Mouse (Mus musculus) olfactory bulb, adult 2 months (tissue): Measurements from ENCODE around the gene Ergic2. TPM values are rescaled to one million over a fixed set of nuclear protein-coding genes. Genes with fewer than 3 reads are reported as not detected.
A peak's percentile ranks its signal among the peaks of the same experiment; 100 is the strongest.

Experiments used
- H3K27ac ChIP-seq: fragments of 200-500 bp; 2 replicates; pipeline ENCODE4 v1.5.1; 2012; ENCODE audit warnings: low read depth, low read length; ENCODE audit not compliant: insufficient read depth
- H3K4me1 ChIP-seq: fragments of 200-500 bp; 2 replicates; pipeline ENCODE4 v1.6.1; 2012; ENCODE audit warnings: low read length; ENCODE audit not compliant: control insufficient read depth, insufficient read depth
- H3K4me3 ChIP-seq: fragments of 200-500 bp; 2 replicates; pipeline ENCODE4 v1.5.1; 2012; ENCODE audit warnings: mild to moderate bottlenecking, low read depth, low read length, moderate library complexity; ENCODE audit not compliant: insufficient read depth
- CTCF ChIP-seq: fragments of 200-500 bp; IDR thresholded peaks from 2 replicates; pipeline ENCODE4 v1.5.1; 2012; ENCODE audit warnings: low read depth, mild to moderate bottlenecking, low read length, moderate library complexity; ENCODE audit not compliant: insufficient read depth
- POLR2A ChIP-seq: fragments of 200-500 bp; IDR thresholded peaks from 2 replicates; pipeline ENCODE4 v1.6.1; 2012; ENCODE audit warnings: mild to moderate bottlenecking, low read depth, low read length, moderate library complexity; ENCODE audit not compliant: insufficient read depth
- WGBS: fragments of 180-500 bp; shearing (Covaris S2); methylation state at CpG from one replicate; pipeline ENCODE4 v1.1.7; 2018; 5-methylcytosine and 5-hydroxymethylcytosine counted together
- polyA plus RNA-seq: library from polyadenylated mRNA; stranded (reverse); fragments of >200 nt; gene quantifications from 2 replicates; pipeline ENCODE4 v1.2.4, GENCODE M21; 2012; ENCODE audit warnings: low replicate concordance; ENCODE audit not compliant: missing spikeins, insufficient read depth, insufficient read length

Ergic2 gene
- polyA plus RNA-seq = not detected in 2 replicates

GRCm38 (mm10) chr6:148211897-148212680 is at the start of gene Ergic2:
Gene Ergic2 (minus strand): TSS chr6:148212374.
- peaks cover 4% of the 10 kb centered on the region for H3K4me1 ChIP-seq
- peak within 1 kb of the TSS; percentile 84 for H3K4me3 ChIP-seq
- TF ChIP-seq POLR2A = peak; percentile 12; the same call in 1 of the 2 replicates
- no peak for TF ChIP-seq CTCF
- under 1% methylated on average over 61 of the region's 61 CpGs for WGBS
- peak within 1 kb of the TSS; percentile 60 for H3K27ac ChIP-seq

DNA sequence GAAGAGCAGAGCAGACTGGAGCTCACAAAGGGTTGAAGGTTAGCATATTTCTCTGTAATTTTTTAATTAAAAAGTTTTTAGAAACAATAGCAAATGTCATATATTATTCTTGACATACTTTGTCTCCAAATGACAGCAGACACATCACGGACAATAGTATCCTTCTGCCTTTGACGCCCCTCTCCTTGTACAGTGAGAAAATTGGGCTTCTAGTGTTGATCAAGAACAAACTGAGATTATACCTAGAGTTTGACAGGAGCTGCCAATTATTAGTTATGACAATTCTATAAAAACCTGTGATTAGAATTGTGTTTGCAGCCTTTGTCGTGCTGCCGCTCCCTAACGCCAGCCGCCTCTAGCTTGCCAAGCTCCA is 48.5 kb upstream of the Ergic2 start:
- WGBS = 90% methylated on average over 6 of the region's 6 CpGs
- H3K27ac ChIP-seq = no peak overlapping the region
- H3K4me1 ChIP-seq = peaks cover 6% of the 10 kb centered on the region; the same call in 1 of the 2 replicates
- no peak overlapping the region for H3K4me3 ChIP-seq
- TF ChIP-seq POLR2A (no peak), CTCF (no peak)

GRCm38 (mm10) chr6:148259979-148260728 is 48.0 kb upstream of the Ergic2 start:
- 53% methylated on average over 4 of the region's 4 CpGs for WGBS
- no peak overlapping the region for H3K4me3 ChIP-seq
- TF ChIP-seq POLR2A = no peak
- TF ChIP-seq CTCF = no peak
- H3K27ac ChIP-seq = no peak overlapping the region
- H3K4me1 ChIP-seq = peaks cover 6% of the 10 kb centered on the region; the same call in 1 of the 2 replicates

- WGBS = 80% methylated on average over 8 of the region's 8 CpGs
- TF ChIP-seq CTCF (no peak), POLR2A (no peak)
- Histone ChIP-seq H3K4me3 (no peak overlapping the region), H3K27ac (no peak overlapping the region), H3K4me1 (peaks cover 6% of the 10 kb centered on the region; the same call in 1 of the 2 replicates)
Observed at GRCm38 (mm10) chr6:148259074-148259473, 46.9 kb upstream of the Ergic2 start.

DNA sequence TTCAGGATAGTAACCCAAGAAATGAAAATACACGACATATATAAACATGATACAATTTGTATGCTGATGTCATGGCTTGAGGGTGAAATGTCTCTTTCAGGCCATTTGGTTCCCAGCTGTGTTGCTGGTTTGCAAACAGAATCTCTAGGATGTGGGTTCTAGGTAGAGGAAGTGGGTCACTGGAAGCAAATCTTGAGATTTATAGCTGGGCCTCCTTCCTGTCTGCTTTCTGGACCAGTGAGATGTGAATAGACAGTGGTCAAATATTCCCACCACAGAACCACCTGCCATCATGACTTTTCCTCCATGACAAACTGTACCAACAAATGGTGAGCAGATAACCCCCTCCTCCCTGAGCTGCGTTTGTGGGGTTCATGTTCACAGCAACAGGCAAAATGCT is 45.6 kb upstream of the Ergic2 start:
- 94% methylated on average over 2 of the region's 2 CpGs for WGBS
- Histone ChIP-seq H3K27ac (no peak overlapping the region), H3K4me1 (peaks cover 6% of the 10 kb centered on the region; the same call in 1 of the 2 replicates), H3K4me3 (no peak overlapping the region)
- TF ChIP-seq POLR2A (no peak), CTCF (no peak)

GRCm38 (mm10) chr6:148256109-148256508 is 43.9 kb upstream of the Ergic2 start:
- TF ChIP-seq POLR2A (no peak), CTCF (no peak)
- Histone ChIP-seq H3K27ac (no peak overlapping the region), H3K4me3 (no peak overlapping the region), H3K4me1 (peaks cover 6% of the 10 kb centered on the region; the same call in 1 of the 2 replicates)
- 92% methylated on average over 3 of the region's 3 CpGs for WGBS

GRCm38 (mm10) chr6:148255395-148256053 is 43.4 kb upstream of the Ergic2 start:
- WGBS = 85% methylated on average over 1 of the region's 1 CpGs
- no peak overlapping the region for H3K27ac ChIP-seq
- no peak overlapping the region for H3K4me3 ChIP-seq
- H3K4me1 ChIP-seq = peaks cover 3% of the 10 kb centered on the region; the same call in 1 of the 2 replicates
- no peak for TF ChIP-seq CTCF
- TF ChIP-seq POLR2A = no peak

DNA sequence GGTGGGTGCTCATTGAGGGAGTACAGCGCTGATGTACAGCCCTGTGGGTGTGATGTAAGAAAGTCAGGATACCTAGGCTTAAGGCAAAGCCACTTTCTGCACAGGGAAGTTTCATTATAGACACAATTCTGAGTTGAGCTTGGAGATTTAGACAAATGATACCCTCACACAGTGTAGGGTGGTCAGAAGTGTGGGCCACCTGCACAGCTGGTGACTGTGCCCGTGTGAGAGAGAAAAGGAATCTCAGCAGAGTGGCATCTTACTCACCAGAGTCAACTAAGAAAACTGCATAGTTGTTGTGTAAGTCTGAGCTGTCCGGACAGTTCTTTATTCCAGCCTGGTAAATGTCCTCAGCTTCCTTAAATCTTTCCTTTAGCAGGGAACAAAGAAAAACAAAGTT is 37.0 kb upstream of the Ergic2 start:
- Histone ChIP-seq H3K4me1 (no peaks in the 10 kb centered on the region; the same call in 1 of the 2 replicates), H3K4me3 (no peak overlapping the region), H3K27ac (no peak overlapping the region)
- 56% methylated on average over 3 of the region's 3 CpGs for WGBS
- TF ChIP-seq CTCF (no peak), POLR2A (no peak)

- H3K4me1 ChIP-seq = no peaks in the 10 kb centered on the region; the same call in 1 of the 2 replicates
- WGBS = 15% methylated on average over 2 of the region's 2 CpGs
- no peak for TF ChIP-seq POLR2A
- no peak for TF ChIP-seq CTCF
- H3K4me3 ChIP-seq = no peak overlapping the region
- H3K27ac ChIP-seq = no peak overlapping the region
Observed at GRCm38 (mm10) chr6:148248625-148249024, 36.5 kb upstream of the Ergic2 start.
